Mouse (Mus musculus): Measurements from ENCODE around the gene Frmd4a. TPM values are rescaled to one million over a fixed set of nuclear protein-coding genes. Genes with fewer than 3 reads are reported as not detected.
"Not testable (repeated sequence)": the region's sequence is repeated elsewhere in the genome, so short reads cannot be mapped to it uniquely, and the experiment has no call there.

Frmd4a gene
- polyA plus RNA-seq, 1 experiment from 2014 or later, result 28.8 TPM

- ATAC-seq (replicated peaks; ENCODE audit: insufficient number of reproducible peaks, low FRiP score, low TSS enrichment), result not testable (repeated sequence)
Measured at GRCm38 (mm10) chr2:4258803-4259202, 241.3 kb downstream of the Frmd4a start.

GRCm38 (mm10) chr2:4260324-4261058 lies 243.0 kb downstream of the Frmd4a start:
- Histone ChIP-seq H3K27me3 (ENCODE audit: control insufficient read depth, insufficient read depth, low read length) (no peaks in the 10 kb centered on the region), H3K9ac (ENCODE audit: low read depth, low read length) (no peak overlapping the region), H3K9me3 (replicated peaks; ENCODE audit: control insufficient read depth, low read length) (no peaks in the 10 kb centered on the region), H3K4me2 (no peak overlapping the region), H3K27ac (ENCODE audit: low read depth, low read length) (no peak overlapping the region), H3K4me1 (ENCODE audit: control insufficient read depth, insufficient read depth, low read length) (no peaks in the 10 kb centered on the region), H3K36me3 (ENCODE audit: control insufficient read depth, insufficient read depth, low read length) (no peaks in the 10 kb centered on the region), H3K4me3 (ENCODE audit: low read depth, low read length) (no peak overlapping the region)
- WGBS (ENCODE audit: insufficient replicate concordance), result 47% methylated on average over 10 of the region's 10 CpGs
- ATAC-seq (replicated peaks; ENCODE audit: insufficient number of reproducible peaks, low FRiP score, low TSS enrichment), result no peak

More at GRCm38 (mm10) chr2:4258803-4259202, 241.3 kb downstream of the Frmd4a start:
- H3K4me2 ChIP-seq; H3K9me3 ChIP-seq (replicated peaks; ENCODE audit: control insufficient read depth, low read length); H3K27ac ChIP-seq (ENCODE audit: low read depth, low read length); H3K36me3 ChIP-seq (ENCODE audit: control insufficient read depth, insufficient read depth, low read length); H3K4me3 ChIP-seq (ENCODE audit: low read depth, low read length); H3K9ac ChIP-seq (ENCODE audit: low read depth, low read length); H3K4me1 ChIP-seq (ENCODE audit: control insufficient read depth, insufficient read depth, low read length); H3K27me3 ChIP-seq (ENCODE audit: control insufficient read depth, insufficient read depth, low read length): not testable (repeated sequence)
- WGBS (ENCODE audit: insufficient replicate concordance), result 79% methylated on average over 12 of the region's 12 CpGs

GRCm38 (mm10) chr2:4262667-4263066 lies 245.2 kb downstream of the Frmd4a start:
- H3K9ac ChIP-seq (ENCODE audit: low read depth, low read length), result no peak overlapping the region
- no peak overlapping the region for H3K4me2 ChIP-seq
- ATAC-seq (replicated peaks; ENCODE audit: insufficient number of reproducible peaks, low FRiP score, low TSS enrichment), result no peak
- H3K4me1 ChIP-seq (ENCODE audit: control insufficient read depth, insufficient read depth, low read length), result no peaks in the 10 kb centered on the region
- H3K4me3 ChIP-seq (ENCODE audit: low read depth, low read length), result no peak overlapping the region
- WGBS (ENCODE audit: insufficient replicate concordance), result 71% methylated on average over 3 of the region's 3 CpGs
- H3K9me3 ChIP-seq (replicated peaks; ENCODE audit: control insufficient read depth, low read length), result no peaks in the 10 kb centered on the region
- H3K36me3 ChIP-seq (ENCODE audit: control insufficient read depth, insufficient read depth, low read length), result no peaks in the 10 kb centered on the region
- no peak overlapping the region for H3K27ac ChIP-seq (ENCODE audit: low read depth, low read length)
- H3K27me3 ChIP-seq (ENCODE audit: control insufficient read depth, insufficient read depth, low read length), result no peaks in the 10 kb centered on the region

GRCm38 (mm10) chr2:4267377-4267776 lies 249.9 kb downstream of the Frmd4a start:
- H3K9ac ChIP-seq (ENCODE audit: low read depth, low read length), result no peak overlapping the region
- H3K27ac ChIP-seq (ENCODE audit: low read depth, low read length), result no peak overlapping the region
- no peak overlapping the region for H3K4me2 ChIP-seq
- no peaks in the 10 kb centered on the region for H3K9me3 ChIP-seq (replicated peaks; ENCODE audit: control insufficient read depth, low read length)
- no peaks in the 10 kb centered on the region for H3K36me3 ChIP-seq (ENCODE audit: control insufficient read depth, insufficient read depth, low read length)
- no peak overlapping the region for H3K4me3 ChIP-seq (ENCODE audit: low read depth, low read length)
- H3K4me1 ChIP-seq (ENCODE audit: control insufficient read depth, insufficient read depth, low read length), result no peaks in the 10 kb centered on the region
- no peak for ATAC-seq (replicated peaks; ENCODE audit: insufficient number of reproducible peaks, low FRiP score, low TSS enrichment)
- H3K27me3 ChIP-seq (ENCODE audit: control insufficient read depth, insufficient read depth, low read length), result no peaks in the 10 kb centered on the region
- 83% methylated on average over 7 of the region's 7 CpGs for WGBS (ENCODE audit: insufficient replicate concordance)

GRCm38 (mm10) chr2:4282777-4283176 lies 265.3 kb downstream of the Frmd4a start:
- H3K27ac ChIP-seq (ENCODE audit: low read depth, low read length), result no peak overlapping the region
- H3K9me3 ChIP-seq (replicated peaks; ENCODE audit: control insufficient read depth, low read length), result no peaks in the 10 kb centered on the region

GRCm38 (mm10) chr2:4285693-4286291 lies 268.3 kb downstream of the Frmd4a start:
- Histone ChIP-seq H3K4me3 (ENCODE audit: low read depth, low read length) (no peak overlapping the region), H3K4me2 (no peak overlapping the region), H3K4me1 (ENCODE audit: control insufficient read depth, insufficient read depth, low read length) (peaks cover 7% of the 10 kb centered on the region), H3K27me3 (ENCODE audit: control insufficient read depth, insufficient read depth, low read length) (no peaks in the 10 kb centered on the region), H3K9me3 (replicated peaks; ENCODE audit: control insufficient read depth, low read length) (no peaks in the 10 kb centered on the region), H3K9ac (ENCODE audit: low read depth, low read length) (no peak overlapping the region), H3K36me3 (ENCODE audit: control insufficient read depth, insufficient read depth, low read length) (no peaks in the 10 kb centered on the region), H3K27ac (ENCODE audit: low read depth, low read length) (no peak overlapping the region)
- ATAC-seq (replicated peaks; ENCODE audit: insufficient number of reproducible peaks, low FRiP score, low TSS enrichment), result no peak
- 40% methylated on average over 4 of the region's 4 CpGs for WGBS (ENCODE audit: insufficient replicate concordance)

More at GRCm38 (mm10) chr2:4282777-4283176, 265.3 kb downstream of the Frmd4a start:
- peaks cover 7% of the 10 kb centered on the region for H3K4me1 ChIP-seq (ENCODE audit: control insufficient read depth, insufficient read depth, low read length)
- ATAC-seq (replicated peaks; ENCODE audit: insufficient number of reproducible peaks, low FRiP score, low TSS enrichment), result peak; percentile 73
- no peak overlapping the region for H3K4me2 ChIP-seq
- no peaks in the 10 kb centered on the region for H3K27me3 ChIP-seq (ENCODE audit: control insufficient read depth, insufficient read depth, low read length)
- H3K4me3 ChIP-seq (ENCODE audit: low read depth, low read length), result no peak overlapping the region
- no peaks in the 10 kb centered on the region for H3K36me3 ChIP-seq (ENCODE audit: control insufficient read depth, insufficient read depth, low read length)
- no peak overlapping the region for H3K9ac ChIP-seq (ENCODE audit: low read depth, low read length)
- WGBS (ENCODE audit: insufficient replicate concordance), result 20% methylated on average over 5 of the region's 5 CpGs

GRCm38 (mm10) chr2:4286390-4286901 lies 268.9 kb downstream of the Frmd4a start:
- Histone ChIP-seq H3K27me3 (ENCODE audit: control insufficient read depth, insufficient read depth, low read length) (no peaks in the 10 kb centered on the region), H3K4me1 (ENCODE audit: control insufficient read depth, insufficient read depth, low read length) (peaks cover 7% of the 10 kb centered on the region), H3K9me3 (replicated peaks; ENCODE audit: control insufficient read depth, low read length) (no peaks in the 10 kb centered on the region), H3K4me2 (no peak overlapping the region), H3K36me3 (ENCODE audit: control insufficient read depth, insufficient read depth, low read length) (no peaks in the 10 kb centered on the region), H3K9ac (ENCODE audit: low read depth, low read length) (no peak overlapping the region), H3K27ac (ENCODE audit: low read depth, low read length) (no peak overlapping the region), H3K4me3 (ENCODE audit: low read depth, low read length) (no peak overlapping the region)
- ATAC-seq (replicated peaks; ENCODE audit: insufficient number of reproducible peaks, low FRiP score, low TSS enrichment), result no peak
- 52% methylated on average over 8 of the region's 8 CpGs for WGBS (ENCODE audit: insufficient replicate concordance)

GRCm38 (mm10) chr2:4290475-4290874 lies 273.0 kb downstream of the Frmd4a start:
- Histone ChIP-seq H3K36me3 (ENCODE audit: control insufficient read depth, insufficient read depth, low read length) (no peaks in the 10 kb centered on the region), H3K4me2 (no peak overlapping the region), H3K9ac (ENCODE audit: low read depth, low read length) (no peak overlapping the region), H3K4me3 (ENCODE audit: low read depth, low read length) (no peak overlapping the region), H3K27ac (ENCODE audit: low read depth, low read length) (no peak overlapping the region), H3K9me3 (replicated peaks; ENCODE audit: control insufficient read depth, low read length) (no peaks in the 10 kb centered on the region), H3K4me1 (ENCODE audit: control insufficient read depth, insufficient read depth, low read length) (no peaks in the 10 kb centered on the region; the same call in 1 of the 2 replicates), H3K27me3 (ENCODE audit: control insufficient read depth, insufficient read depth, low read length) (no peaks in the 10 kb centered on the region)
- 85% methylated on average over 2 of the region's 2 CpGs for WGBS (ENCODE audit: insufficient replicate concordance)
- no peak for ATAC-seq (replicated peaks; ENCODE audit: insufficient number of reproducible peaks, low FRiP score, low TSS enrichment)
